Mouse (Mus musculus): ENCODE data around the gene Wsb1. TPM values are rescaled to one million over a fixed set of nuclear protein-coding genes. Genes with fewer than 3 reads are reported as not detected.

Gene Wsb1
- polyA plus RNA-seq, 1 experiment from 2014 or later: 505 TPM

GRCm38 (mm10) chr11:79192176-79192575 lies 62.3 kb downstream of the Wsb1 start:
- Histone ChIP-seq H3K36me3 (ENCODE audit: control insufficient read depth, insufficient read depth) (no peaks in the 10 kb centered on the region), H3K9ac (replicated peaks; ENCODE audit: low read depth, low read length) (no peak overlapping the region), H3K4me3 (replicated peaks; ENCODE audit: low read length) (no peak overlapping the region), H3K4me2 (ENCODE audit: low read length) (no peak overlapping the region), H3K4me1 (replicated peaks; ENCODE audit: control insufficient read depth, insufficient read depth, low read length) (peaks cover 11% of the 10 kb centered on the region), H3K9me3 (ENCODE audit: control insufficient read depth, low read length) (no peaks in the 10 kb centered on the region), H3K27ac (ENCODE audit: low read length) (no peak overlapping the region), H3K27me3 (replicated peaks; ENCODE audit: control insufficient read depth, insufficient read depth, low read length) (no peaks in the 10 kb centered on the region)
- no peak for ATAC-seq
- 97% methylated on average over 1 of the region's 1 CpGs for WGBS

GRCm38 (mm10) chr11:79191214-79191613 lies 63.3 kb downstream of the Wsb1 start:
- H3K27me3 ChIP-seq (replicated peaks; ENCODE audit: control insufficient read depth, insufficient read depth, low read length): no peaks in the 10 kb centered on the region
- peaks cover 11% of the 10 kb centered on the region for H3K4me1 ChIP-seq (replicated peaks; ENCODE audit: control insufficient read depth, insufficient read depth, low read length)
- no peaks in the 10 kb centered on the region for H3K9me3 ChIP-seq (ENCODE audit: control insufficient read depth, low read length)
- H3K36me3 ChIP-seq (ENCODE audit: control insufficient read depth, insufficient read depth): no peaks in the 10 kb centered on the region
- no peak for ATAC-seq
- H3K4me2 ChIP-seq (ENCODE audit: low read length): no peak overlapping the region
- no peak overlapping the region for H3K27ac ChIP-seq (ENCODE audit: low read length)
- H3K4me3 ChIP-seq (replicated peaks; ENCODE audit: low read length): no peak overlapping the region
- no peak overlapping the region for H3K9ac ChIP-seq (replicated peaks; ENCODE audit: low read depth, low read length)
- 83% methylated on average over 4 of the region's 4 CpGs for WGBS

- WGBS: 94% methylated on average over 2 of the region's 2 CpGs
- Histone ChIP-seq H3K27ac (ENCODE audit: low read length) (no peak overlapping the region), H3K4me1 (replicated peaks; ENCODE audit: control insufficient read depth, insufficient read depth, low read length) (peaks cover 11% of the 10 kb centered on the region), H3K27me3 (replicated peaks; ENCODE audit: control insufficient read depth, insufficient read depth, low read length) (no peaks in the 10 kb centered on the region), H3K4me2 (ENCODE audit: low read length) (no peak overlapping the region), H3K9ac (replicated peaks; ENCODE audit: low read depth, low read length) (no peak overlapping the region), H3K4me3 (replicated peaks; ENCODE audit: low read length) (no peak overlapping the region), H3K36me3 (ENCODE audit: control insufficient read depth, insufficient read depth) (no peaks in the 10 kb centered on the region), H3K9me3 (ENCODE audit: control insufficient read depth, low read length) (no peaks in the 10 kb centered on the region)
- no peak for ATAC-seq
Observed at GRCm38 (mm10) chr11:79190257-79190656, 64.2 kb downstream of the Wsb1 start.

Other genes with a start within 250 kb of the Wsb1 start
- gene Ksr1, start 108.3 kb downstream of the Wsb1 start, polyA plus RNA-seq (2015; fragmentation: Nextera tagmentation; extraction: Ambion mirVana): 3.7 and 5.1 TPM in 2 replicates
- gene Gm9964, start 42.2 kb upstream of the Wsb1 start, polyA plus RNA-seq (2015; fragmentation: Nextera tagmentation; extraction: Ambion mirVana): not detected in 2 replicates
- gene Nf1, start 85.0 kb upstream of the Wsb1 start, polyA plus RNA-seq (2015; fragmentation: Nextera tagmentation; extraction: Ambion mirVana): 6.2 and 6.4 TPM in 2 replicates
- 4.6 and 5.0 TPM in 2 replicates for gene Omg, start 249.4 kb upstream of the Wsb1 start, polyA plus RNA-seq (2015; fragmentation: Nextera tagmentation; extraction: Ambion mirVana)

Data from forebrain, embryonic 16.5 days (tissue).